Mouse (Mus musculus) mammary gland, adult 2 months (tissue): ENCODE results near the gene Obox8. TPM values are rescaled to one million over a fixed set of nuclear protein-coding genes. Genes with fewer than 3 reads are reported as not detected.

Experiments
- polyA plus RNA-seq: library from polyadenylated mRNA; depleted of rRNA; stranded (reverse); fragments of >200 nt; gene quantifications from 2 replicates; pipeline ENCODE4 v1.2.3, GENCODE M21; 2012; ENCODE audit warnings: low replicate concordance; rRNA removed

The Obox8 gene
- polyA plus RNA-seq, result not detected in 2 replicates

GRCm38 (mm10) chr7:14333457-14333856 is at the start of gene Obox8:
TSS of gene Obox8 (minus strand) at chr7:14333557.

Other genes with a start within 250 kb of the Obox8 start
- gene Sult2a3, start 210.5 kb downstream of the Obox8 start, polyA plus RNA-seq, result not detected in 2 replicates
- not detected in 2 replicates for gene Sult2a6, start 78.7 kb downstream of the Obox8 start, polyA plus RNA-seq
- 0.27 TPM in 1 of 2 replicates, not detected in the other for gene Sult2a8, start 113.2 kb upstream of the Obox8 start, polyA plus RNA-seq
- not detected in 2 replicates for gene Sult2a7, start 160.7 kb upstream of the Obox8 start, polyA plus RNA-seq
- 0.01 and 0.12 TPM in 2 replicates for gene Vmn1r90, start 229.9 kb upstream of the Obox8 start, polyA plus RNA-seq